Mouse (Mus musculus): Measurements from ENCODE around the gene 2900011O08Rik. TPM values are rescaled to one million over a fixed set of nuclear protein-coding genes. Genes with fewer than 3 reads are reported as not detected.

The 2900011O08Rik gene
- polyA plus RNA-seq, 1 experiment from 2014 or later, result 0.63 TPM

Small RNA genes lying within 50 kb of the gene (microRNA-seq; reads per million reads assigned to microRNA genes)
- not detected for gene Gm27671

Other genes with a start within 250 kb of the 2900011O08Rik start
- gene Rrn3, start 205.9 kb upstream of the 2900011O08Rik start, polyA plus RNA-seq (2015; fragmentation: Nextera tagmentation; extraction: Ambion mirVana), result 50.6 and 51.5 TPM in 2 replicates
- 145 and 150 TPM in 2 replicates for gene Ntan1, start 167.8 kb upstream of the 2900011O08Rik start, polyA plus RNA-seq (2015; fragmentation: Nextera tagmentation; extraction: Ambion mirVana)
- gene Pdxdc1, start 83.5 kb upstream of the 2900011O08Rik start, polyA plus RNA-seq (2015; fragmentation: Nextera tagmentation; extraction: Ambion mirVana), result 58.1 and 65.8 TPM in 2 replicates
- 1.7 and 2.3 TPM in 2 replicates for gene Mpv17l, start 83.4 kb upstream of the 2900011O08Rik start, polyA plus RNA-seq (2015; fragmentation: Nextera tagmentation; extraction: Ambion mirVana)
- gene Ifitm7, start 284 bp downstream of the 2900011O08Rik start, polyA plus RNA-seq (2015; fragmentation: Nextera tagmentation; extraction: Ambion mirVana), result 0.13 TPM in 1 of 2 replicates, not detected in the other
- gene Nde1, start 176.7 kb downstream of the 2900011O08Rik start, polyA plus RNA-seq (2015; fragmentation: Nextera tagmentation; extraction: Ambion mirVana), result 79.7 and 80.4 TPM in 2 replicates
- 9.0 and 10.1 TPM in 2 replicates for gene Marf1, start 176.7 kb downstream of the 2900011O08Rik start, polyA plus RNA-seq (2015; fragmentation: Nextera tagmentation; extraction: Ambion mirVana)

All from heart, embryonic 16.5 days (tissue).